Mouse (Mus musculus) midbrain, postnatal 0 days (tissue): ENCODE measurements around the gene Ube2j2. TPM values are rescaled to one million over a fixed set of nuclear protein-coding genes. Genes with fewer than 3 reads are reported as not detected.

Experiments
- ATAC-seq: fragments of 200-750 bp; cut with Nextera tagmentation; 2 replicates; pipeline ENCODE4 v1.8.0; 2017; ENCODE audit warnings: moderate number of reproducible peaks, mild to moderate bottlenecking, moderate TSS enrichment, moderate library complexity; ENCODE audit not compliant: low FRiP score
- DNase-seq: peaks from one replicate; pipeline ENCODE4 v3.0.0-alpha.2; 2015; ENCODE audit warnings: low spot score
- H3K27ac ChIP-seq: fragments of 300-500 bp; sonication (generic); 2 replicates; pipeline ENCODE4 v1.5.1; 2014; ENCODE audit warnings: low read depth, mild to moderate bottlenecking, low read length, mixed read lengths
- H3K27me3 ChIP-seq: fragments of 300-500 bp; sonication (generic); 2 replicates; pipeline ENCODE4 v1.6.1; 2014; ENCODE audit warnings: low read length, control low read depth, mixed read lengths; ENCODE audit not compliant: insufficient read depth
- H3K36me3 ChIP-seq: fragments of 300-500 bp; sonication (generic); 2 replicates; pipeline ENCODE4 v1.6.1; 2014; ENCODE audit warnings: low read length, control low read depth, mixed read lengths; ENCODE audit not compliant: insufficient read depth
- H3K4me1 ChIP-seq: fragments of 300-500 bp; sonication (generic); 2 replicates; pipeline ENCODE4 v1.6.1; 2014; ENCODE audit warnings: mild to moderate bottlenecking, control low read depth, antibody characterized with exemption, low read length, mixed read lengths; ENCODE audit not compliant: insufficient read depth
- H3K4me2 ChIP-seq: fragments of 300-500 bp; sonication (generic); 2 replicates; pipeline ENCODE4 v1.6.1; 2014; ENCODE audit warnings: low read depth, mild to moderate bottlenecking, low read length, mixed read lengths; ENCODE audit not compliant: poor library complexity, severe bottlenecking
- H3K4me3 ChIP-seq: fragments of 300-500 bp; sonication (generic); 2 replicates; pipeline ENCODE4 v1.5.1; 2014; ENCODE audit warnings: low read depth, mild to moderate bottlenecking, low read length, moderate library complexity
- H3K9ac ChIP-seq: fragments of 300-500 bp; sonication (generic); replicated peaks from 2 replicates; pipeline ENCODE4 v1.6.1; 2014; ENCODE audit warnings: mild to moderate bottlenecking, low read length, moderate library complexity, mixed read lengths; ENCODE audit not compliant: poor library complexity, severe bottlenecking
- H3K9me3 ChIP-seq: fragments of 300-500 bp; sonication (generic); 2 replicates; pipeline ENCODE4 v1.6.1; 2016; ENCODE audit warnings: low read length, control low read depth
- CTCF ChIP-seq: IDR thresholded peaks from 2 replicates; pipeline ENCODE4 v1.5.1; 2016; ENCODE audit warnings: antibody characterized with exemption, mild to moderate bottlenecking
- WGBS: fragments of 180-500 bp; shearing (Covaris S2); extraction: QIAGEN DNeasy Blood & Tissue Kit; methylation state at CpG from one replicate; pipeline ENCODE4 v1.1.7; 2014; 5-methylcytosine and 5-hydroxymethylcytosine counted together
- polyA plus RNA-seq: library from polyadenylated mRNA; unstranded; fragments of >200 nt; fragmentation: Nextera tagmentation; extraction: Ambion mirVana; gene quantifications from 2 replicates; pipeline ENCODE4 v1.2.1, GENCODE M21; 2015
- total RNA-seq: library from RNA; depleted of rRNA; stranded (reverse); fragments of >200 nt; gene quantifications from 2 replicates; pipeline ENCODE4 v1.2.3, GENCODE M21; 2014

Ube2j2 gene
- total and polyA plus RNA-seq, 2 experiments from 2014 or later: 76.5 to 138 TPM

DNA sequence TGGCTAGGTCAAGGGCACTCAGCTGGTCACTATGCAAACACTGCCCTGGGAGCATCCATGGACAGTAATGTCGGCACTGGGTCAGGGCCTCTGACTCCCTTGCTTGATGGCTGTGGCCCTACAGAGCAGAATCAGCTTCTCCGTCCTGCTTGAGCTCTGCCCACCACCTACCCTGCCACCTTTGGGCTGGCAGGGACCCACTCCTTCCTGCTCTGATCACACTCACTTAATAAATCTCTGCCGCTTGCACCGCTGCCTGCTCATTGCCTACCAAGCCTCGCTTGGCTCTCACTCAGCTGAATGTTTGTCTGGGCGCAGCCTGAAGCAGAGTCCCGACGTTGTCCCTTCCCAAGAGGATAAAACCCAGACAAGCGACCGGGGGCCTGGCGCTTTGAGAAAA is 36.6 kb upstream of the Ube2j2 start:
- ATAC-seq: no peak
- 85% methylated on average over 11 of the region's 11 CpGs for WGBS
- Histone ChIP-seq H3K4me3 (no peak overlapping the region), H3K9ac (no peak overlapping the region), H3K4me1 (no peaks in the 10 kb centered on the region), H3K27ac (no peak overlapping the region), H3K27me3 (no peaks in the 10 kb centered on the region), H3K9me3 (no peaks in the 10 kb centered on the region), H3K36me3 (peaks cover 48% of the 10 kb centered on the region), H3K4me2 (no peak overlapping the region)
- no peak for TF ChIP-seq CTCF
- no peak for DNase-seq

DNA sequence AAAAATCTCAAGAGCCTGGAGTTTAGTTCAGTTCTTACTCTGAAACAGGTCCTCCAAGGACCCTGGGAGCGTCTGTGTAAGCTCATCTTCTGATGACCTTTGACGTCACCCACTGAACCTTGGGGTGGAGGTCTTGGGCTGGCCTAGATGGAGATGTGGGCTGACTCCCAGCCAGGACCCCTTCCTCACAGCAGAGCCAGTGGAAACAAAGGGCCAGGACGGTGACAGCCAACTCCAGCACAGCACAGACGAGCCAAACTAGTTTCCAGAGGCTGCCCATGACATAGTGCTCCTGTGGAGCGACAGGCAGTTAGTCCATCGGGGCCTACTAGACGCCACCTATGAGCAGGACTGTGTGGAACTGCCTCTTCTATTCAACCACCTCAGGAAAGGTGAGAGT is 35.4 kb upstream of the Ube2j2 start:
- H3K4me3 ChIP-seq: no peak overlapping the region
- no peak overlapping the region for H3K9ac ChIP-seq
- no peaks in the 10 kb centered on the region for H3K27me3 ChIP-seq
- H3K9me3 ChIP-seq: no peaks in the 10 kb centered on the region
- ATAC-seq: no peak
- no peak overlapping the region for H3K4me2 ChIP-seq
- H3K36me3 ChIP-seq: peaks cover 35% of the 10 kb centered on the region
- 91% methylated on average over 7 of the region's 7 CpGs for WGBS
- H3K27ac ChIP-seq: no peak overlapping the region
- no peaks in the 10 kb centered on the region for H3K4me1 ChIP-seq
- TF ChIP-seq CTCF: no peak
- no peak for DNase-seq

DNA sequence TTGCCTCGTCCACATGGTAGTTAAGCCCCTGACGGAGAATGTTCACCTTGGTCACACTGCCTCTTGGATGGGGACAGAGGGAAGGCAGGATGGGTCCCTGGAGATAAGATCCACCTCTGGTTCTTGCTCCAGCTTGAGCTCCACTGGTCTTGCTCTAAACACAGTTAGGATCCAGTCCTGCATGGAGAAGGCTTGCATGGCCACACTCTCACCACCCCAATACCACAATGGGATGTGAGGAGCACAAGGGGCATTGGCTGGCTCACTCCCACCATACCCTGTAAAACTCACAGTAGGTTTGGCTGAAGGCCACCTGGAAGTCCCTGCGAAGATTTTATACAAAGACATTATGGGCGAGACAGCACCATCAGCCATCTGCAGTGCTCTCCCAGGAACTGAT is 34.9 kb upstream of the Ube2j2 start:
- no peak overlapping the region for H3K4me3 ChIP-seq
- H3K9ac ChIP-seq: no peak overlapping the region
- 94% methylated on average over 4 of the region's 4 CpGs for WGBS
- H3K9me3 ChIP-seq: no peaks in the 10 kb centered on the region
- no peak overlapping the region for H3K27ac ChIP-seq
- peaks cover 30% of the 10 kb centered on the region for H3K36me3 ChIP-seq
- H3K4me2 ChIP-seq: no peak overlapping the region
- H3K27me3 ChIP-seq: no peaks in the 10 kb centered on the region
- no peaks in the 10 kb centered on the region for H3K4me1 ChIP-seq
- no peak for TF ChIP-seq CTCF
- DNase-seq: no peak
- no peak for ATAC-seq

DNA sequence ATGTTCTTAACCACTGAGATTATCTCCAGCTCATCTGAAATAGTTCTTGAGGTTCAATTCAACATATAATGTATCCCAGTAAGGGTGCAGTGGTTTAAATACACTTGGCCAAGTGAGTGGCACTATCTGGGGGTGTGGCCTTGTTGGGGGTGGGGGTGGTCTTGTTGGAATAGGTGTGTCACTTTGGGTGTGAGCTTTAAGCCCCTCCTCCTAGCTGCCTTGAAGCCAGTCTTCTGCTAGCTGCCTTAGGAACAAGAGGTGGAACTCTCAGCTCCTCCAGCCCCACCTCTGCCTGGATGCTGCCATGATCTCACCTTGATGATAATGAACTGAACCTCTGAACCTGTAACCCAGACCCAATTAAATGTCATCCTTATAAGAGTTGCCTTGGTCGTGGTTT is 11.6 kb upstream of the Ube2j2 start:
- DNase-seq (no peak), ATAC-seq (no peak)
- Histone ChIP-seq H3K9me3 (no peaks in the 10 kb centered on the region), H3K27ac (no peak overlapping the region), H3K27me3 (no peaks in the 10 kb centered on the region), H3K4me3 (no peak overlapping the region), H3K9ac (no peak overlapping the region), H3K4me2 (no peak overlapping the region), H3K4me1 (no peaks in the 10 kb centered on the region), H3K36me3 (no peaks in the 10 kb centered on the region)
- 53% methylated on average over 1 of the region's 1 CpGs for WGBS
- TF ChIP-seq CTCF: no peak

DNA sequence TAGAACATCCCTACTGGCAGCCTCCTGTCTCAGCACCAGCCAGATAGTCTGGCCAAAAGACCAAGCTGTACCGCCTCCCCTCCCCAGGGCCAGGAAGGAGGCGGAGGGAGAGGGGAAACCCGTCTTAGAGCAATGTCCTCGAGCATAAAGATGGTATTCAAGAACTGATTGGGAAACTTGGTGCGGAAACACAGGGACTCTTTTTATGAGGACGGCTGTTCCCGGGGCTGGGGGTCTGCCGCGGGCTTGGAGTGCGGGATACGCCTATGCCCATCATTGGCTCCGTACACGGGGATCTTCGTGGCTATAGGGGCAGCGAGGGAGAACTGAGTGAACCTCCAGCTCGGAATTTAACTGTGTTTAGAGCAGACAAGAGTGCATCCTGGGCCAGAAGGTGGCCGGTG is 580 bp upstream of the Ube2j2 start:
- TF ChIP-seq CTCF: 0 out of 2 replicates have a peak, but pooled peaks have one; percentile 1
- Histone ChIP-seq H3K36me3 (0 out of 2 replicates have a peak, but pooled peaks cover 6% of the 10 kb centered on the region), H3K4me3 (peak overlapping the region; percentile 93), H3K9ac (peak overlapping the region; percentile 75), H3K9me3 (no peaks in the 10 kb centered on the region), H3K27me3 (no peaks in the 10 kb centered on the region), H3K4me1 (peaks cover 6% of the 10 kb centered on the region; the same call in 1 of the 2 replicates), H3K27ac (peak overlapping the region; percentile 80), H3K4me2 (peak overlapping the region; percentile 92)
- DNase-seq (peak; percentile 49), ATAC-seq (peak; percentile 55; the same call in 1 of the 2 replicates)
- WGBS: 1% methylated on average over 17 of the region's 17 CpGs

DNA sequence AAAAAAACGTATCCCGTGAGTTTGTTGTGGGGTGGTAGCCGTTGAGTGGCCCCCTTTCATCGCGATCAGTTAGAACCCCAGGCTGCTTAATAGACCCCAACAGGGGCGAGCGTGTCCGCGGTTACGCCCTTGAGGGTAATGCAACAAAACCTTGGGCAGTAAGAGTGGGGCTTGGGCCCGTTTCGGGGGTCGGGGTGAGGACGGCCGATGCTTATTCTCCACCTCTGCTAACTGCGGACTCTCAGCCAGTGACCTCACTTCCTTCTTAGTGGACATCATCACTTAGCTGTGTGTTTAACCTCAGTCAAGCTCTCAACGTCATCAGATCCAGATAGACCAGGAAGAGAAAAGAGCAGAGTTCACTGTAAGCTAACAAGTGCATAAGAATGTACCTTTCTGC is 640 bp downstream of the Ube2j2 start:
- no peaks in the 10 kb centered on the region for H3K9me3 ChIP-seq
- H3K27ac ChIP-seq: peak overlapping the region; percentile 78
- peak; percentile 18 for DNase-seq
- peaks cover 13% of the 10 kb centered on the region; the same call in 1 of the 2 replicates for H3K36me3 ChIP-seq
- peak; percentile 25; the same call in 1 of the 2 replicates for ATAC-seq
- peak overlapping the region; percentile 93 for H3K4me3 ChIP-seq
- H3K9ac ChIP-seq: peak overlapping the region; percentile 90
- TF ChIP-seq CTCF: no peak
- H3K27me3 ChIP-seq: no peaks in the 10 kb centered on the region
- peak overlapping the region; percentile 73 for H3K4me2 ChIP-seq
- 0% methylated on average over 17 of the region's 17 CpGs for WGBS
- peaks cover 6% of the 10 kb centered on the region; the same call in 1 of the 2 replicates for H3K4me1 ChIP-seq
